ENCODE assay signal across 8 mouse cellular contexts in genomic region chr2:51914944-51915680, GRCm38 (mm10). TPM values are rescaled to one million over a fixed set of nuclear protein-coding genes. Genes with fewer than 3 reads are reported as not detected.
DNase-seq lines count a peak whose midpoint lies in the region; ATAC-seq and TF ChIP-seq lines count a peak whose summit lies in the region.

No protein-coding gene starts in this region.

- no peak overlapping the region for H3K4me2 ChIP-seq in kidney, postnatal 0 days (ENCODE audit: low read length)
- no peak overlapping the region for H3K4me2 ChIP-seq in neural tube, embryonic 15.5 days

- peak; percentile 55 for TF ChIP-seq CTCF in E14TG2a.4 (conservative IDR thresholded peaks at IDR 0.05; ENCODE audit: low read length)
- peak; percentile 96 for TF ChIP-seq CTCF in kidney, postnatal 0 days (IDR thresholded peaks at IDR 0.05; ENCODE audit: low read depth)

- no peaks in the 10 kb centered on the region for H3K27me3 ChIP-seq in E14TG2a.4 (ENCODE audit: insufficient read depth, low read length)
- no peaks in the 10 kb centered on the region for H3K27me3 ChIP-seq in embryonic facial prominence, embryonic 10.5 days (replicated peaks; ENCODE audit: low read depth, poor library complexity, severe bottlenecking)
- no peaks in the 10 kb centered on the region for H3K27me3 ChIP-seq in kidney, postnatal 0 days (ENCODE audit: insufficient read depth, low read length)
- no peaks in the 10 kb centered on the region for H3K27me3 ChIP-seq in neural tube, embryonic 15.5 days (replicated peaks)

- no peak overlapping the region for H3K27ac ChIP-seq in embryonic facial prominence, embryonic 10.5 days (replicated peaks)
- no peak overlapping the region for H3K27ac ChIP-seq in kidney, postnatal 0 days
- no peak overlapping the region for H3K27ac ChIP-seq in neural tube, embryonic 15.5 days (replicated peaks)

- H3K4me3 ChIP-seq in E14TG2a.4 (replicated peaks; ENCODE audit: low read length), result no peak overlapping the region
- no peak overlapping the region for H3K4me3 ChIP-seq in embryonic facial prominence, embryonic 10.5 days
- no peak overlapping the region for H3K4me3 ChIP-seq in kidney, postnatal 0 days (replicated peaks; ENCODE audit: low read depth, low read length)
- H3K4me3 ChIP-seq in neural tube, embryonic 15.5 days (replicated peaks), result no peak overlapping the region

- no peaks in the 10 kb centered on the region for H3K9me3 ChIP-seq in E14TG2a.4 (ENCODE audit: low read length)
- no peaks in the 10 kb centered on the region for H3K9me3 ChIP-seq in embryonic facial prominence, embryonic 10.5 days
- no peaks in the 10 kb centered on the region for H3K9me3 ChIP-seq in kidney, postnatal 0 days (replicated peaks; ENCODE audit: low read length)
- no peaks in the 10 kb centered on the region for H3K9me3 ChIP-seq in neural tube, embryonic 15.5 days (replicated peaks)

- no peaks in the 10 kb centered on the region for H3K4me1 ChIP-seq in E14TG2a.4 (replicated peaks; ENCODE audit: low read depth, low read length)
- H3K4me1 ChIP-seq in embryonic facial prominence, embryonic 10.5 days, result peaks cover 24% of the 10 kb centered on the region
- peaks cover 7% of the 10 kb centered on the region; the same call in 1 of the 2 replicates for H3K4me1 ChIP-seq in kidney, postnatal 0 days (replicated peaks; ENCODE audit: insufficient read depth, low read length)
- no peaks in the 10 kb centered on the region for H3K4me1 ChIP-seq in neural tube, embryonic 15.5 days

- DNase-seq in adrenal gland, postnatal 14 days, result peak; percentile 87
- DNase-seq in embryonic facial prominence, embryonic 10.5 days (ENCODE audit: low spot score), result peak; percentile 83
- DNase-seq in heart, adult 9 months (ENCODE audit: low spot score in 2 of 2), result peak; percentile 46 to 65
- peak; percentile 93 for DNase-seq in kidney, postnatal 0 days (ENCODE audit: low spot score)
- DNase-seq in lung, adult 18-20 months, result peak; percentile 46 to 66
- DNase-seq in thymus, postnatal 25 days, result peak; percentile 48

- H3K36me3 ChIP-seq in E14TG2a.4 (ENCODE audit: insufficient read depth, low read length), result no peaks in the 10 kb centered on the region
- no peaks in the 10 kb centered on the region for H3K36me3 ChIP-seq in embryonic facial prominence, embryonic 10.5 days (replicated peaks)
- no peaks in the 10 kb centered on the region for H3K36me3 ChIP-seq in kidney, postnatal 0 days (ENCODE audit: insufficient read depth, low read length)
- no peaks in the 10 kb centered on the region for H3K36me3 ChIP-seq in neural tube, embryonic 15.5 days

- no peak overlapping the region for H3K9ac ChIP-seq in kidney, postnatal 0 days (ENCODE audit: low read depth, low read length)
- no peak overlapping the region for H3K9ac ChIP-seq in neural tube, embryonic 15.5 days (replicated peaks)

- peak; percentile 65 for ATAC-seq in kidney, postnatal 0 days (replicated peaks; ENCODE audit: low FRiP score, low read depth)
- ATAC-seq in neural tube, embryonic 15.5 days (ENCODE audit: low FRiP score), result peak; percentile 76

- 16% methylated on average over 5 of the region's 5 CpGs for WGBS in embryonic facial prominence, embryonic 10.5 days
- WGBS in kidney, postnatal 0 days, result 8% methylated on average over 5 of the region's 5 CpGs
- 5% methylated on average over 5 of the region's 5 CpGs for WGBS in neural tube, embryonic 15.5 days

RNA-seq across cellular contexts. Expression of gene Rbm43, which starts 19.9 kb away (rescaled TPM):
- total RNA-seq in adrenal gland, postnatal 14 days (2021), result 15.7 and 18.7 TPM in 2 replicates
- polyA plus RNA-seq in embryonic facial prominence, embryonic 10.5 days (2016; fragmentation: Nextera tagmentation; extraction: Ambion mirVana), result 7.8 and 7.9 TPM in 2 replicates
- polyA plus RNA-seq in kidney, postnatal 0 days (2015; fragmentation: Nextera tagmentation; extraction: Ambion mirVana), result 13.1 and 14.8 TPM in 2 replicates
- polyA plus RNA-seq in neural tube, embryonic 15.5 days (2015; fragmentation: Nextera tagmentation; extraction: Ambion mirVana), result 6.7 and 12.1 TPM in 2 replicates

RNA-seq across cellular contexts. Expression of gene Nmi, which starts 58.2 kb away (rescaled TPM):
- 11.3 and 12.7 TPM in 2 replicates for total RNA-seq in adrenal gland, postnatal 14 days (2021)
- 4.4 and 6.1 TPM in 2 replicates for polyA plus RNA-seq in embryonic facial prominence, embryonic 10.5 days (2016; fragmentation: Nextera tagmentation; extraction: Ambion mirVana)
- polyA plus RNA-seq in kidney, postnatal 0 days (2015; fragmentation: Nextera tagmentation; extraction: Ambion mirVana), result 34.3 and 35.8 TPM in 2 replicates
- 4.3 and 14.8 TPM in 2 replicates for polyA plus RNA-seq in neural tube, embryonic 15.5 days (2015; fragmentation: Nextera tagmentation; extraction: Ambion mirVana)
